Mouse (Mus musculus): ENCODE measurements at regions not wholly inside any gene's neighbourhood (a gene's known extent, or its start where the extent isn't known, plus 50 kb on each side); places are given as distances from the start of the nearest gene placed in this dataset.

DNA sequence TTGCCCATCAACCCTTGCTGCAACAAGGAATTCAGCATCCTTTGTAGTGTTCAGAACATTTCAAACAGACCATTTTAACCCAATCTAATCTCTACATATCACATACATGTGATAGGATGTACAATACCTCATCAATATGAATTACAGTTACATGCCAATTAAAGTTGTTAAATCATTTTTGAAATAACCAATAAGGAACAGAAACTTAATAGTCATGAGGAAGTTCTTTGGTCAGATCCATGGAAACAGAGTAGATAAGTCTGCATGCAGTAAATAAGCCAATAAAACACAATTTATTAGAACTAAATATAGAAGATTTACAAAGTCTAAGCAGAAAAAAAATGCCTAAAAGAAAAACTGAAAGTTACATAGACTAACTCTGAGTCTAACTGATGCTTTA is 136.9 kb upstream of the Rap2b start:
- Histone ChIP-seq H3K36me3 (ENCODE audit: control insufficient read depth, insufficient read depth, low read length) (no peaks in the 10 kb centered on the region), H3K27ac (no peak overlapping the region), H3K9ac (ENCODE audit: low read depth, low read length) (no peak overlapping the region), H3K27me3 (ENCODE audit: control insufficient read depth, insufficient read depth, low read length) (no peaks in the 10 kb centered on the region), H3K4me3 (no peak overlapping the region), H3K4me1 (ENCODE audit: control insufficient read depth, insufficient read depth, low read length) (no peaks in the 10 kb centered on the region), H3K79me2 (replicated peaks; ENCODE audit: control insufficient read depth, insufficient read depth, low read length) (no peaks in the 10 kb centered on the region)
- DNase-seq: no peak
- intact Hi-C loops (cut with DNase I): no loop called here
- TF ChIP-seq CTCF (IDR thresholded peaks at IDR 0.05) (no peak), POLR2A (IDR thresholded peaks at IDR 0.05; ENCODE audit: insufficient read depth, low read depth, low read length) (no peak)

DNA sequence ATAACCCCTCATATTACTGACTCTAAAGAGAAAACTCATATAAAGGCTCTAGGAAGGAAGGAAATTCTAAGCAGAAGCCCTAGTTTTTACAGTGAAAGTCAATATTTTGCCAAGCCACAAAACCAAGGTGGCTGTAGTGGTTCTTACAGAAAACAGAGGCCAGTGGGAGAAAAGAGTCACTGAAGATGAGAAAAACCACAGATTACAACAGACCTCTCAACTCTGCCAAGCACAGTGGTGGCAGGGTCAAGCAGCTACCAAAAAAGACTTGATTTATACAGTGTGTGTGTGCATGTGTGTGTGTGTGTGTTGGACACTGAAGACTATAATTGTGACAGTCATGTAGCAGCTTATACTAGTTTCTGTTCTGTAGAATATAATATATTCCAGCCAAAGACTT is 136.4 kb upstream of the Rap2b start:
- Histone ChIP-seq H3K79me2 (replicated peaks; ENCODE audit: control insufficient read depth, insufficient read depth, low read length) (no peaks in the 10 kb centered on the region), H3K4me3 (no peak overlapping the region), H3K36me3 (ENCODE audit: control insufficient read depth, insufficient read depth, low read length) (no peaks in the 10 kb centered on the region), H3K27me3 (ENCODE audit: control insufficient read depth, insufficient read depth, low read length) (no peaks in the 10 kb centered on the region), H3K9ac (ENCODE audit: low read depth, low read length) (no peak overlapping the region), H3K4me1 (ENCODE audit: control insufficient read depth, insufficient read depth, low read length) (no peaks in the 10 kb centered on the region), H3K27ac (no peak overlapping the region)
- no peak for DNase-seq
- no peak for TF ChIP-seq EP300 (IDR thresholded peaks at IDR 0.05; ENCODE audit: insufficient read depth, low read depth, low read length)
- TF ChIP-seq POLR2A (IDR thresholded peaks at IDR 0.05; ENCODE audit: insufficient read depth, low read depth, low read length): no peak
- no peak for TF ChIP-seq CTCF (IDR thresholded peaks at IDR 0.05)
- intact Hi-C loops (cut with DNase I): no loop called here

DNA sequence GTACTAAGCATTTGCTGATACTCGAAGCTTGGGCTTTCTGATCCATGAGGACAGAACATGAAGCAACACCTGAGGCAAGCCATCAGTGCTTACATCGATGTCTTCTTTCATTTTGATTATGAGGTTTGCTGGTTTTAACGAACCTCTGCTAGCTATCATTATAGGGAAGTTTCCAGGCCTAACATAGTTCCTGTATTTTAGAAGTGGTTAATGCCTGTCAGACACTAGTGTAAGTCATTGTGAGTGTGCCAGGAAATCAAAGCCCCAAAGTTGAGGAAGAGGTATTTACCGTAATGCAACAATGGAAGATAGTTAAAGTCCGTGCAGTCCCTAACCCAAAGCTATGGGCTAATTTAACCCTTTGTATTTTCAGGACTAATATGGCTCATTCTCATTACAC is 120.1 kb upstream of the Rap2b start:
- no peak overlapping the region for H3K9ac ChIP-seq (ENCODE audit: low read depth, low read length)
- 66% methylated on average over 5 of the region's 5 CpGs for WGBS
- DNase-seq: no peak
- H3K79me2 ChIP-seq (replicated peaks; ENCODE audit: control insufficient read depth, insufficient read depth, low read length): no peaks in the 10 kb centered on the region
- H3K4me1 ChIP-seq (ENCODE audit: control insufficient read depth, insufficient read depth, low read length): no peaks in the 10 kb centered on the region
- no peak overlapping the region for H3K4me3 ChIP-seq
- TF ChIP-seq POLR2A (IDR thresholded peaks at IDR 0.05; ENCODE audit: insufficient read depth, low read depth, low read length): no peak
- TF ChIP-seq EP300 (IDR thresholded peaks at IDR 0.05; ENCODE audit: insufficient read depth, low read depth, low read length): no peak
- TF ChIP-seq CTCF (IDR thresholded peaks at IDR 0.05): no peak
- no peaks in the 10 kb centered on the region for H3K36me3 ChIP-seq (ENCODE audit: control insufficient read depth, insufficient read depth, low read length)
- intact Hi-C loops (cut with DNase I): loop anchor here (5.0 kb wide), 1 partner anchor 1216 kb away; no protein-coding TSS in a partner anchor
- H3K27me3 ChIP-seq (ENCODE audit: control insufficient read depth, insufficient read depth, low read length): no peaks in the 10 kb centered on the region
- no peak overlapping the region for H3K27ac ChIP-seq

DNA sequence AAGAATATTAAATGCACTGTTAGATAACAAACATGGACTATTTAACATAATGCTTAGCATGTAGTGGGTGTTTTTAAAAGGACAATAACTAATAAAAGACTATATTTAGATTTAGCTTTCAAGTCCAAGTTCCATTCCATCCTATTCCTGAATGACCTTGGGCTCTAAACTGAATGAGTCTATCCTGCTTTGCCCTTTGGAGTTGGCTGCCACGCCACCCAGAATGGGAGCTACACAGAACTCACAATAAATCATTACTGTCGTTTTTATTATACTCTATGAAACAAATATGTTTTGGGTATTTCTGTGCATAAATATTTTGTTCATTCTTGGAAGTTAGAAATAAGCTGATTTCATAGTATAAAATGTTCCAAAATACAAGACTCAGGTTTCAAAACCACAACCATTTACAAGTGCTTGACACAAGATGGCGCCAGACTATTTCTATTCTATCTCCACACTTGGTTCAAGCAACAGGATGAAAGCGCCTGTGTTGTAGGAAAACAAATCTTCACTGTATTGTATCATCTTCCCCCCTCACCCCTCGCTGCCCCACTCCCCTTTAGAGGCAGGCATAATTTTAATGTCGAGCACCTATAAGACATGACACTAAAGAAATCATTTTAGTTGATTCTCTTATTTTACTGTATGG is 117.4 kb upstream of the Rap2b start:
- H3K27ac ChIP-seq: no peak overlapping the region
- intact Hi-C loops (cut with DNase I): loop anchor here (2.0 to 5.0 kb wide), 2 partner anchors 949 to 1213 kb away; no protein-coding TSS in a partner anchor
- DNase-seq: no peak

DNA sequence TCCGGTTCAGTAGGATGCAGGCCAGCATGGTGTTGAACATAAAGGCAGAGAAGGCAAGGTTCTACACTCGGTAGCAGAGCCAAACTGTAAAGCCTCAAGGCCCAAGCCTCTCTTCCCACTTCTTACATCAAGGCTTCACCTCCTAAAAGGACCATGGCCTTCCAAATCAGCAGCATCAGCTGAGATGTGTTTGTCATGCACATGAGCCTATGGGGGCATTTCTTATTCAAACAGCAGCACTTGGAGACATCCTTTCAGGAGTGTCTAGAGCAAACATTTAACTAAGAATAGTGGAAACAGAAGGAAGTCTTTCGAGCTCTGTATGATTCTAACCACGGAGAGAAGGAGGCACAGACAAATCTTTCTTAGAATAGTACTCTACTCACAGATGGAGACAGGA is 115.0 kb upstream of the Rap2b start:
- TF ChIP-seq CTCF (IDR thresholded peaks at IDR 0.05) (no peak), POLR2A (IDR thresholded peaks at IDR 0.05; ENCODE audit: insufficient read depth, low read depth, low read length) (no peak), EP300 (IDR thresholded peaks at IDR 0.05; ENCODE audit: insufficient read depth, low read depth, low read length) (no peak)
- Histone ChIP-seq H3K27me3 (ENCODE audit: control insufficient read depth, insufficient read depth, low read length) (no peaks in the 10 kb centered on the region), H3K4me3 (no peak overlapping the region), H3K9ac (ENCODE audit: low read depth, low read length) (no peak overlapping the region), H3K79me2 (replicated peaks; ENCODE audit: control insufficient read depth, insufficient read depth, low read length) (no peaks in the 10 kb centered on the region), H3K36me3 (ENCODE audit: control insufficient read depth, insufficient read depth, low read length) (no peaks in the 10 kb centered on the region), H3K4me1 (ENCODE audit: control insufficient read depth, insufficient read depth, low read length) (no peaks in the 10 kb centered on the region), H3K27ac (no peak overlapping the region)
- no peak for DNase-seq
- 82% methylated on average over 4 of the region's 4 CpGs for WGBS
- intact Hi-C loops (cut with DNase I): no loop called here

More for the DNA sequence above, 117.4 kb upstream of the Rap2b start:
- 17% methylated on average over 6 of the region's 6 CpGs for WGBS
- TF ChIP-seq EP300 (IDR thresholded peaks at IDR 0.05; ENCODE audit: insufficient read depth, low read depth, low read length) (no peak), CTCF (IDR thresholded peaks at IDR 0.05) (peak; percentile 77)
- Histone ChIP-seq H3K27me3 (ENCODE audit: control insufficient read depth, insufficient read depth, low read length) (no peaks in the 10 kb centered on the region), H3K4me1 (ENCODE audit: control insufficient read depth, insufficient read depth, low read length) (no peaks in the 10 kb centered on the region), H3K9ac (ENCODE audit: low read depth, low read length) (no peak overlapping the region), H3K4me3 (no peak overlapping the region), H3K79me2 (replicated peaks; ENCODE audit: control insufficient read depth, insufficient read depth, low read length) (no peaks in the 10 kb centered on the region), H3K36me3 (ENCODE audit: control insufficient read depth, insufficient read depth, low read length) (no peaks in the 10 kb centered on the region)

DNA sequence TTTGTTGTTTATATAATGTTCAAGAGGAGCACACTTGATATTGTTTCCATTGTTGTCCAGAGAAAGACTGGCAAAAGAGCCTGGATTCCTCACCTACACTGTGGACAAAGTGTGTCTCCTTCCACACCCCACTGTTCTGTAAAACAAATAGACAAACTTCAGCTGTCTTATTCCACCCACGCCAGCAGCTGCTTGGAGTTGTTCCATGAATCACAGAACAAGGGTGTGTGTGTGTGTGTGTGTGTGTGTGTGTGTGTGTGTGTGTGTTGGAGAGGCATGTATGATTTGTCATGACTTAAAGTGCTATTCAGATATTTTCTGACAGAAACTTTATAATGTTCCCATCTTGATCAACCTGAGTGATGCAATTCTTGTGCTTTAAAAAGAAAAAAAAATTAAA is 114.1 kb upstream of the Rap2b start:
- Histone ChIP-seq H3K27me3 (ENCODE audit: control insufficient read depth, insufficient read depth, low read length) (no peaks in the 10 kb centered on the region), H3K4me1 (ENCODE audit: control insufficient read depth, insufficient read depth, low read length) (no peaks in the 10 kb centered on the region), H3K9ac (ENCODE audit: low read depth, low read length) (no peak overlapping the region), H3K79me2 (replicated peaks; ENCODE audit: control insufficient read depth, insufficient read depth, low read length) (no peaks in the 10 kb centered on the region), H3K27ac (no peak overlapping the region), H3K36me3 (ENCODE audit: control insufficient read depth, insufficient read depth, low read length) (no peaks in the 10 kb centered on the region), H3K4me3 (no peak overlapping the region)
- DNase-seq: peak; percentile 14 to 26
- WGBS: 17% methylated on average over 1 of the region's 1 CpGs
- TF ChIP-seq CTCF (IDR thresholded peaks at IDR 0.05): no peak
- no peak for TF ChIP-seq POLR2A (IDR thresholded peaks at IDR 0.05; ENCODE audit: insufficient read depth, low read depth, low read length)
- no peak for TF ChIP-seq EP300 (IDR thresholded peaks at IDR 0.05; ENCODE audit: insufficient read depth, low read depth, low read length)
- intact Hi-C loops (cut with DNase I): no loop called here

Measured in heart, adult 2 months (tissue).